Mouse (Mus musculus) megakaryocyte, embryonic 14.5 days (primary cell): ENCODE results near the gene Baz1b. TPM values are rescaled to one million over a fixed set of nuclear protein-coding genes. Genes with fewer than 3 reads are reported as not detected.
A peak's percentile ranks its signal among the peaks of the same experiment; 100 is the strongest.

ENCODE experiments used
- H3K27me3 ChIP-seq: replicated peaks from 2 replicates; pipeline ENCODE3; 2012; ENCODE audit warnings: inconsistent platforms
- H3K36me3 ChIP-seq: replicated peaks from 2 replicates; pipeline ENCODE3; 2012; ENCODE audit warnings: low read length, inconsistent platforms, mixed read lengths
- H3K4me1 ChIP-seq: 2 replicates; pipeline ENCODE4 v1.6.1; 2012; ENCODE audit warnings: inconsistent platforms
- H3K4me3 ChIP-seq: replicated peaks from 2 replicates; pipeline ENCODE3; 2012; ENCODE audit warnings: moderate library complexity, mild to moderate bottlenecking, inconsistent platforms
- H3K9me3 ChIP-seq: 2 replicates; pipeline ENCODE4 v1.6.1; 2012; ENCODE audit warnings: inconsistent platforms
- FLI1 ChIP-seq: IDR thresholded peaks from 2 replicates; pipeline ENCODE4 v1.6.1; 2012; ENCODE audit warnings: low read length, inconsistent platforms, mixed read lengths
- GATA1 ChIP-seq: IDR thresholded peaks from 3 replicates; pipeline ENCODE4 v1.6.1; 2012; ENCODE audit warnings: mixed read lengths, low read length, inconsistent platforms, borderline replicate concordance
- polyA plus RNA-seq: library from polyadenylated mRNA; stranded (reverse); fragments of >175 nt; gene quantifications from 2 replicates; pipeline ENCODE4 v1.2.3, GENCODE M21; 2012; ENCODE audit warnings: low replicate concordance; ENCODE audit not compliant: insufficient read depth

Gene Baz1b
- polyA plus RNA-seq, 1 experiment = 8.4 TPM

DNA sequence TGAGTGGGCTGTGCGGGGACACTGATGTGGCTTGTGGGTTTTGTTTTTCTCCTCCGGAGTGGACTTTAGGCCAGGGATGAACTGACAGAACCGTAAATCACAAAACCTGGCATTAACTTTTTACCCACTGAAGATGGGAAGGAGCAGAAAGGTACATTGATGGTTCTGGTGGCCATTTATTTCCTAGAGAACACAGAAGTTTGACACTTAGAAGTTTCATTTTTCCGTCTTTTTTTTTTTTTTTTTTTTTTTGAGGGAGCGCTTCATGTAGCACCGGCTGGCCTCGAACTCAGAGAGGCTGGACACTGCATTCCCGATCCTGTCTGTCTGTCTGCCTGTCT, 1.1 kb downstream of the Baz1b start:
- Histone ChIP-seq H3K4me1 (peaks cover 63% of the 10 kb centered on the region), H3K27me3 (no peaks in the 10 kb centered on the region)
- TF ChIP-seq FLI1 = no peak
- TF ChIP-seq GATA1 = no peak

DNA sequence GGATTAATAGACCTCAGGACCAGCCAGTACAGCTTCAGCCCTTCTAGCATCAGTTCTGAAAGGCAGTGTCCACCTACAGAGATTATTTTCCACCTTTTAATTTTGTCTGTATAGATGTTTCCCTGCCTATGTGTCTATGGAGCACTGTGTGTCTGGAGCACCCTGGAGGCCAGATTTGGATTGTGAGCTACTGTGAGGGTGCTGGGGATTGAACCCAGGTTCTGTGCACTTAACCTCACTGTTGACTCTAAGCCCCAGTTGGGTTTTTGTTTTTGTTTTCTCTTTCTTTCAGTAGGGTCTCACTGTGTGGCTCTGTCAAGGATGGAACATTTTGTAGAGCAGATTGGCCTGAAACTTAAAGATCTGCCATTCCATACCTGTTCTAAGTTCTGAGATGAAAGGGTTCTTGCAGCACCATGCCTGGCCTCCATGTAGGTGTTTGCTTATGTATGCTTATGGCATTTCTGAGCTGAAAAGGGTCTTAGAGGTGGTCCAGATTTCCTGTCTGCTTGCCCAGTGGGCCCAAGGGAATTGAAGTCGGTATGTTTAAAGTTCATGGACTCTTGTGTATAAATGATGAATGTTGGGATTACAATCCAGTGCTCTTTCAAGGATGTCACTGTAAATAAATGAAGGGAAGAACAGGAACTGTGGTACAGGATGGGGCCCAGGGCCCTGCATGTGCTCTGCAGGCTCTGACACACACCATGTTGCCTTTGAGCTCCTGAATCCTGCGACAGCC, 2.4 kb downstream of the Baz1b start:
- Histone ChIP-seq H3K36me3 (peaks cover 34% of the 10 kb centered on the region), H3K27me3 (no peaks in the 10 kb centered on the region), H3K9me3 (no peaks in the 10 kb centered on the region), H3K4me1 (peaks cover 69% of the 10 kb centered on the region), H3K4me3 (peak overlapping the region; percentile 97)
- TF ChIP-seq FLI1 = no peak
- no peak for TF ChIP-seq GATA1

More for the DNA sequence above, 1.1 kb downstream of the Baz1b start:
- Histone ChIP-seq H3K9me3 (no peaks in the 10 kb centered on the region), H3K36me3 (peaks cover 21% of the 10 kb centered on the region), H3K4me3 (peak overlapping the region; percentile 97)

DNA sequence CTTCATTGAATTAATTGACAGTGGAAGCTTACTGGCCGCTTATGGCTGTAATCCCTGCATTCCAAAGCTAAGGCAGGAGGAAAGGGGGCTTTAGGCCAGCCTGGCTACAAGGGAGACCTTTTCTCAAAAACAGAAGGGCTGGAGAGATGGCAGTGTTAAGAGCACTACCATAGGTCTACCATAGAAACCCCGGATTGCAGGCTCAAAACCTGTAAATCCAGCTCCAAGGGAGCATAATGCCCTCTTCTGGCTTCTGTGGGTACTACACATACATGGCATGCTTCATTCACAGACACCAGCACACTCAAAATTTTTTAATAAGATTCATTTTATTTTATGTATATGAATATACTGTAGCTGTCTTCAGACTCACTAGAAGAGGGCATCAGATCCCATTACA, 4.6 kb downstream of the Baz1b start:
- no peak overlapping the region for H3K4me3 ChIP-seq
- TF ChIP-seq FLI1 (no peak), GATA1 (no peak)
- H3K4me1 ChIP-seq = peaks cover 73% of the 10 kb centered on the region
- no peaks in the 10 kb centered on the region for H3K27me3 ChIP-seq
- H3K9me3 ChIP-seq = no peaks in the 10 kb centered on the region
- H3K36me3 ChIP-seq = peaks cover 53% of the 10 kb centered on the region

DNA sequence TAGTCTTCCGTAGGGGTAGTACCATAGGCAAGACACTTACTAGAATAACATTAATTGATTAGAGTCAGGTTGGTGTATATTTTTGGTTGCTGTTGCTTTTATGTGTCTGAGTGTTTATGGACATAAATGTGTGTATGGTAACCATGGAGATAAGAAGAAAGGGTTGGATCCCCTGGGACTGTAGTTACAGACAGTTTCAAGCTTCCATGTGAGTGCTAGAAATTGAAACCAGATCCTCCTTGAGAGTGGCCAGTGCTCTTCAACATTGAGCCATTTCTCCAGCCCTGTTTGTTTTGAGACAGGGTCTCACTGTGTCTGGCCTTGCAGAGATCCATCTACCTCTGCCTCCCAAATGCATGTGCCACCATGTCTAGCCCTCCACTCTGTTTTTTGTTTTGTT, 5.4 kb downstream of the Baz1b start:
- Histone ChIP-seq H3K4me3 (no peak overlapping the region), H3K36me3 (peaks cover 54% of the 10 kb centered on the region), H3K27me3 (no peaks in the 10 kb centered on the region), H3K9me3 (no peaks in the 10 kb centered on the region), H3K4me1 (peaks cover 80% of the 10 kb centered on the region)
- TF ChIP-seq FLI1 (no peak), GATA1 (no peak)

DNA sequence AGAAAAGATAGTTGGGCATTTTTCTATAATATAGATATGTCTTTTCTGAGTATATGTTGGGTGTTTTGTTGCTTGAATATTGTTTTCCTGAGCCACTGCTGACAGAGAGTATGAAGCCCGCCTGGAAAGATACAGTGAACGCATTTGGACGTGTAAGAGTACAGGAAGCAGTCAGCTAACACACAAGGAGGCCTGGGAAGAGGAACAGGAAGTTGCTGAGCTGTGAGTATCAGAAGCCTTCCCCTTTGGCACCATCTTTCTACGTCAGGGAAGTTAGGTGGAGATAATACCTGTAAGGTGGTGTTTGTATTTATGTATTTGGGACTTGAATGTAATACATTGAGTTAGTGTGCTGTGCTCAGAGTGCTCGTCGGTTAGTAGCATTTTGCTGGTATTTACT, 9.3 kb downstream of the Baz1b start:
- peak overlapping the region; percentile 21 for H3K4me3 ChIP-seq
- no peaks in the 10 kb centered on the region for H3K9me3 ChIP-seq
- peaks cover 57% of the 10 kb centered on the region for H3K4me1 ChIP-seq
- H3K27me3 ChIP-seq = no peaks in the 10 kb centered on the region
- TF ChIP-seq GATA1 = no peak
- TF ChIP-seq FLI1 = no peak
- peaks cover 78% of the 10 kb centered on the region for H3K36me3 ChIP-seq

DNA sequence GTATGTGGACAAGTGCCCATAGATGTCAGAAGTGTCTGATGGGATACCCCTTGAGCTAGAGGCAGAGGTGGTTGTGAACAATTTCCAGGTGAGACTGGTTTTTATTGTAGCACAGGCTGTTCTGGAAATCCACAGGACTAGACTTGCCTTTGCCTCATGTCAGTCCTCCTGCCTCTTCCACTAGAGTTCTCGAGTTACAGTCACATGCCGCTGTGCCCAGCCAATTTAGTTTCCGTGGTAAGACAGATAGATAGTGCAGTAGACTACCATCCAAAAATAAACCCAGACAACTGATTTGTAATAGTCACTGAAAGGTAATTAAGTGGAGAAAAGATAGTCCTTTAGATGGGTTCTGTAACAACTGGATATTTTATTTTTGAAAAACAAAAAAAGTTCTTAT, 15.7 kb downstream of the Baz1b start:
- Histone ChIP-seq H3K9me3 (no peaks in the 10 kb centered on the region), H3K36me3 (peaks cover 89% of the 10 kb centered on the region), H3K4me1 (peaks cover 15% of the 10 kb centered on the region), H3K4me3 (no peak overlapping the region), H3K27me3 (no peaks in the 10 kb centered on the region)
- TF ChIP-seq GATA1 (no peak), FLI1 (no peak)

DNA sequence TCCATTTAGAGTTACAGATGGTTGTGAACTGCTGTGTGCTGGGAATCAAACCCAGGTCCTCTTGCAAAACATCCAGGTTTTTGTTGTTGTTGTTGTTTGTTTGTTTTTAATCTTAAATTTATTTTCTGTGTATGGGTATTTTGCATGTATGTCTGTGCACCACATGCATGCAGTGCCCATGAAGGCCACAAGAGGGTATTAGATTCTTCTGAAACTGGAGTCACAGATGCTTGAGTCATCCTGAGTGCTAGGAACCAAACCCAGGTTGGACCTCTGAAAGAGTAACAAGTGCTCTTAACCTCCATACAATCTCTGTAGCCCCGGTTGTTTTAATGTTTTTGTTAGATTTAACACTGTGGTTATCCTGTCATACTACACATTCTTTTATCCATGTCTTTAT, 21.1 kb downstream of the Baz1b start:
- H3K27me3 ChIP-seq = no peaks in the 10 kb centered on the region
- no peaks in the 10 kb centered on the region for H3K9me3 ChIP-seq
- H3K4me1 ChIP-seq = peaks cover 4% of the 10 kb centered on the region
- H3K4me3 ChIP-seq = no peak overlapping the region
- TF ChIP-seq FLI1 (no peak), GATA1 (no peak)
- H3K36me3 ChIP-seq = peaks cover 97% of the 10 kb centered on the region

DNA sequence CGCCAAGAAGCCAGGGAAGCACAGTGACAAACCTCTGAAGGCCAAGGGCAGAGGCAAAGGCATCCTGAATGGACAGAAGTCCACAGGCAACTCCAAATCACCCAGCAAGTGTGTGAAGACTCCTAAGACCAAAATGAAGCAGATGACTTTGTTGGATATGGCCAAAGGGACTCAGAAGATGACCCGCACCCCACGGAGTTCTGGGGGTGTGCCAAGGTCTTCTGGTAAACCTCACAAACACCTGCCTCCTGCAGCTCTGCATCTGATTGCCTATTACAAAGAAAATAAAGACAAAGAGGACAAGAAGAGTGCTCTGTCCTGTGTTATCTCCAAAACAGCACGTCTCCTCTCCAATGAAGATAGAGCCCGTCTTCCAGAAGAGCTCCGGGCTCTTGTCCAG, 29.8 kb downstream of the Baz1b start:
- Histone ChIP-seq H3K9me3 (no peaks in the 10 kb centered on the region), H3K4me1 (peaks cover 8% of the 10 kb centered on the region), H3K4me3 (no peak overlapping the region), H3K27me3 (no peaks in the 10 kb centered on the region), H3K36me3 (peaks cover 100% of the 10 kb centered on the region)
- TF ChIP-seq FLI1 (no peak), GATA1 (no peak)

DNA sequence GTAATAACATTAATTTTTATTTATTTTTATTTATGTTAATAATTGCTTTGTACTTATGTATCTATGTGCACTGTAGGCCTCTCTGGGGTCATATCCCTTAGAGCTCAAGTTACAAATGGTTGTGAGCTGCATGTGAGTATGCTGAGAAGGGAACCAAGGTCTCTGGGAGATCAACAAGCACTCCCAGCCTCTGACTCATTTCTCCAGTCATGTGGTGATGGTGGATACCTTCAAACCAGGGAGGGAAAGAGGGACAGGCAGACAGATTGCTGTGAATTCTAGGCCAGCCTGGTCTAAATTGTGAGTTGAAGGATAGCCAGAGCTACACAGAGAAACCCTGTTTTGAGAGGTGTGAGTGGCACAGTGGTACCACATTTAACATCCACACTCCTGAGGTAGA, 33.9 kb downstream of the Baz1b start:
- H3K4me3 ChIP-seq = no peak overlapping the region
- H3K9me3 ChIP-seq = no peaks in the 10 kb centered on the region
- 0 out of 2 replicates have a peak, but pooled peaks cover 3% of the 10 kb centered on the region for H3K4me1 ChIP-seq
- no peak for TF ChIP-seq GATA1
- no peak for TF ChIP-seq FLI1
- H3K36me3 ChIP-seq = peaks cover 98% of the 10 kb centered on the region
- H3K27me3 ChIP-seq = no peaks in the 10 kb centered on the region

DNA sequence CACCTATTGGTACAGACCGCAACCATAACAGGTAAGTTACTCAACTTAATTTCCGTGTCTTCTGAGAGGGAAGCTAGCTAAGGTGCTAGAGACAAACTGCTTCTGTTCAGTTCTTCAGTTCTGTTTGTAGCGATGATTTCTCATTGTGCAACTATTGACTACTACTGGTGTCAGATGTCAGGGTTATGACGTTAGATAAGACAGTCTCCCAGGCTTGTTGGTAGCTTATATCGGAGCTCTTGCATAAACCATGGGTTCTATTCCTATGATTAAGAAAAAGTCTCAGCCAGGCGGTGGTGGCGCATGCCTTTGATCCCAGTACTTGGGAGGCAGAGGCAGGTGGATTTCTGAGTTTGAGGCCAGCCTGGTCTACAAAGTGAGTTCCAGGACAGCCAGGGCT, 35.0 kb downstream of the Baz1b start:
- Histone ChIP-seq H3K27me3 (no peaks in the 10 kb centered on the region), H3K4me1 (0 out of 2 replicates have a peak, but pooled peaks cover 3% of the 10 kb centered on the region), H3K4me3 (no peak overlapping the region), H3K36me3 (peaks cover 96% of the 10 kb centered on the region), H3K9me3 (no peaks in the 10 kb centered on the region)
- no peak for TF ChIP-seq GATA1
- TF ChIP-seq FLI1 = no peak
